Mouse (Mus musculus) megakaryocyte progenitor cell, adult 5-6 weeks (primary cell): ENCODE data around the gene Gm14137. TPM values are rescaled to one million over a fixed set of nuclear protein-coding genes. Genes with fewer than 3 reads are reported as not detected.

Source experiments
- total RNA-seq, 2 experiments: library from RNA; stranded (forward) in 1 of 2; stranded (reverse) in 1 of 2; fragments of 157-497, 149-512 nt in 1 of 2; fragments of 200-1000 nt in 1 of 2; gene quantifications; 2 replicates each; pipeline versions ENCODE4 v1.2.3 to v1.2.4; 2015 to 2017

Gm14137 gene
- total RNA-seq, 2 experiments from 2014 or later = not detected

Other genes starting within 250 kb of the Gm14137 start
- gene Chst14, start 248.0 kb upstream of the Gm14137 start, total RNA-seq (2015) = 4.6 and 5.7 TPM in 2 replicates
- gene Chst14, start 248.0 kb upstream of the Gm14137 start, total RNA-seq (2017) = 1.5 and 4.7 TPM in 2 replicates
- 10.4 and 12.7 TPM in 2 replicates for gene Ccdc32, start 145.1 kb upstream of the Gm14137 start, total RNA-seq (2015)
- gene Ccdc32, start 145.1 kb upstream of the Gm14137 start, total RNA-seq (2017) = 15.2 and 16.2 TPM in 2 replicates
- 13.0 and 14.6 TPM in 2 replicates for gene Rpusd2, start 139.7 kb upstream of the Gm14137 start, total RNA-seq (2015)
- 16.0 and 17.6 TPM in 2 replicates for gene Rpusd2, start 139.7 kb upstream of the Gm14137 start, total RNA-seq (2017)
- gene Knl1, start 127.4 kb upstream of the Gm14137 start, total RNA-seq (2015) = 58.2 and 69.4 TPM in 2 replicates
- 55.3 and 78.8 TPM in 2 replicates for gene Knl1, start 127.4 kb upstream of the Gm14137 start, total RNA-seq (2017)
- 35.8 and 37.2 TPM in 2 replicates for gene Rad51, start 61.7 kb upstream of the Gm14137 start, total RNA-seq (2015)
- gene Rad51, start 61.7 kb upstream of the Gm14137 start, total RNA-seq (2017) = 33.6 and 33.8 TPM in 2 replicates
- gene Rmdn3, start 17.5 kb upstream of the Gm14137 start, total RNA-seq (2015) = 19.5 and 21.0 TPM in 2 replicates
- 39.8 and 44.2 TPM in 2 replicates for gene Rmdn3, start 17.5 kb upstream of the Gm14137 start, total RNA-seq (2017)
- 0.42 and 4.3 TPM in 2 replicates for gene Gchfr, start 6.7 kb upstream of the Gm14137 start, total RNA-seq (2015)
- gene Gchfr, start 6.7 kb upstream of the Gm14137 start, total RNA-seq (2017) = not detected in 2 replicates
- 29.4 and 38.4 TPM in 2 replicates for gene Zfyve19, start 34.1 kb downstream of the Gm14137 start, total RNA-seq (2015)
- 59.2 and 79.1 TPM in 2 replicates for gene Zfyve19, start 34.1 kb downstream of the Gm14137 start, total RNA-seq (2017)
- gene Dnajc17, start 34.3 kb downstream of the Gm14137 start, total RNA-seq (2015) = 32.6 and 34.6 TPM in 2 replicates
- gene Dnajc17, start 34.3 kb downstream of the Gm14137 start, total RNA-seq (2017) = 86.0 and 87.8 TPM in 2 replicates
- not detected in 2 replicates for gene Ppp1r14d, start 55.4 kb downstream of the Gm14137 start, total RNA-seq (2015)
- not detected in 2 replicates for gene Ppp1r14d, start 55.4 kb downstream of the Gm14137 start, total RNA-seq (2017)
- gene Spint1, start 62.9 kb downstream of the Gm14137 start, total RNA-seq (2015) = 0.20 and 0.44 TPM in 2 replicates
- gene Spint1, start 62.9 kb downstream of the Gm14137 start, total RNA-seq (2017) = 0.14 TPM in 1 of 2 replicates, not detected in the other
- not detected in 2 replicates for gene Rhov, start 96.8 kb downstream of the Gm14137 start, total RNA-seq (2015)
- not detected in 2 replicates for gene Rhov, start 96.8 kb downstream of the Gm14137 start, total RNA-seq (2017)
- 7.2 and 7.6 TPM in 2 replicates for gene Vps18, start 114.2 kb downstream of the Gm14137 start, total RNA-seq (2015)
- gene Vps18, start 114.2 kb downstream of the Gm14137 start, total RNA-seq (2017) = 18.8 and 20.0 TPM in 2 replicates
- gene Dll4, start 151.3 kb downstream of the Gm14137 start, total RNA-seq (2015) = 0.05 TPM in 1 of 2 replicates, not detected in the other
- gene Dll4, start 151.3 kb downstream of the Gm14137 start, total RNA-seq (2017) = not detected in 2 replicates
- gene Chac1, start 176.7 kb downstream of the Gm14137 start, total RNA-seq (2015) = 0.34 and 0.57 TPM in 2 replicates
- 0.71 and 1.3 TPM in 2 replicates for gene Chac1, start 176.7 kb downstream of the Gm14137 start, total RNA-seq (2017)